Mouse (Mus musculus) liver, postnatal 0 days (tissue): ENCODE results near the gene Rfesd.

ENCODE experiments used
- CTCF ChIP-seq: sonication (generic); IDR thresholded peaks from 2 replicates; pipeline ENCODE4 v1.5.1; 2016; ENCODE audit warnings: antibody characterized with exemption, low read depth
- EP300 ChIP-seq: IDR thresholded peaks from 2 replicates; pipeline ENCODE4 v1.6.1; 2016; ENCODE audit warnings: antibody characterized with exemption, low read depth, mild to moderate bottlenecking

GRCm38 (mm10) chr13:76059591-76059990 lies 41.1 kb upstream of the Rfesd start:
- TF ChIP-seq CTCF: no peak
- no peak for TF ChIP-seq EP300
